Mouse (Mus musculus) erythroid progenitor cell, adult 5-6 weeks (primary cell): Measurements from ENCODE around the gene Cep97. TPM values are rescaled to one million over a fixed set of nuclear protein-coding genes. Genes with fewer than 3 reads are reported as not detected.
"Not testable (repeated sequence)": the region's sequence is repeated elsewhere in the genome, so short reads cannot be mapped to it uniquely, and the experiment has no call there.

Experiments used
- ATAC-seq: replicated peaks from 2 replicates; pipeline ENCODE4 v1.8.0; 2016; ENCODE audit warnings: moderate number of reproducible peaks, mild to moderate bottlenecking, moderate TSS enrichment, inconsistent platforms; ENCODE audit not compliant: poor library complexity, low FRiP score, severe bottlenecking
- total RNA-seq, 2 experiments: library from RNA; stranded (forward) in 1 of 2; stranded (reverse) in 1 of 2; fragments of 150-400 nt in 1 of 2; fragments of 186-747, 209-891 nt in 1 of 2; gene quantifications; 2 replicates each; pipeline versions ENCODE4 v1.2.3 to v1.2.4; 2015 to 2017; ENCODE audit warnings: low replicate concordance in 2 of 2

Gene Cep97
- total RNA-seq, 2 experiments from 2014 or later: 18.2 to 28.1 TPM

- ATAC-seq: no peak
Observed at GRCm38 (mm10) chr16:55948963-55949362, 14.3 kb upstream of the Cep97 start.

- not testable (repeated sequence) for ATAC-seq
Observed at GRCm38 (mm10) chr16:55947876-55948410, 13.3 kb upstream of the Cep97 start.

- no peak for ATAC-seq
Observed at GRCm38 (mm10) chr16:55947266-55947665, 12.6 kb upstream of the Cep97 start.

- ATAC-seq: no peak
Observed at GRCm38 (mm10) chr16:55940781-55941180, 6.1 kb upstream of the Cep97 start.

GRCm38 (mm10) chr16:55939703-55940102 is 5.0 kb upstream of the Cep97 start:
- no peak for ATAC-seq

- no peak for ATAC-seq
Observed at GRCm38 (mm10) chr16:55938761-55939160, 4.1 kb upstream of the Cep97 start.

- peak; percentile 70 for ATAC-seq
Observed at GRCm38 (mm10) chr16:55933681-55934343, 843 bp downstream of the Cep97 start.

- peak; percentile 86 for ATAC-seq
Observed at GRCm38 (mm10) chr16:55924010-55924409, 10.6 kb downstream of the Cep97 start.

GRCm38 (mm10) chr16:55922079-55922478 is 12.6 kb downstream of the Cep97 start:
- no peak for ATAC-seq

- ATAC-seq: no peak
Observed at GRCm38 (mm10) chr16:55914716-55915115, 19.9 kb downstream of the Cep97 start.

- no peak for ATAC-seq
Observed at GRCm38 (mm10) chr16:55910208-55910793, 24.4 kb downstream of the Cep97 start.

GRCm38 (mm10) chr16:55906928-55907679 is 27.6 kb downstream of the Cep97 start:
- no peak for ATAC-seq

- ATAC-seq: no peak
Observed at GRCm38 (mm10) chr16:55905370-55905769, 29.3 kb downstream of the Cep97 start.

GRCm38 (mm10) chr16:55901839-55902756 is 32.6 kb downstream of the Cep97 start:
- no peak for ATAC-seq

- ATAC-seq: no peak
Observed at GRCm38 (mm10) chr16:55898385-55899002, 36.2 kb downstream of the Cep97 start.

- ATAC-seq: peak; percentile 50
Observed at GRCm38 (mm10) chr16:55895651-55896095, 39.0 kb downstream of the Cep97 start.

GRCm38 (mm10) chr16:55894893-55895650 is 39.6 kb downstream of the Cep97 start, which contains the start of gene Nxpe3:
Nxpe3 (minus strand) TSS chr16:55895285.
- peak; percentile 91 for ATAC-seq

GRCm38 (mm10) chr16:55894536-55894892 is 40.1 kb downstream of the Cep97 start:
- ATAC-seq: 0 out of 2 replicates have a peak, but pooled peaks have one; percentile 31
